ENCODE assay signal across 25 mouse cellular contexts in genomic region chr5:42239806-42240205, GRCm38 (mm10).
DNase-seq lines count a peak whose midpoint lies in the region; ATAC-seq and TF ChIP-seq lines count a peak whose summit lies in the region.
"Had no signal": no experiment of that assay in that cellular context is flagged by ENCODE, and none has a peak within 500 bp of the region (broad histone marks: within the 10 kb centered on the region; RNA-seq: fewer than 3 reads in every experiment).

No protein-coding gene starts in this region.

- peak; percentile 71 for ATAC-seq in frontal cortex, adult (ENCODE audit: low TSS enrichment)
- ATAC-seq in forebrain, embryonic 14.5 days: no peak
- ATAC-seq: activated CD4-positive, CD25-positive, alpha-beta regulatory T cell, adult 4 months; forebrain, embryonic 15.5 days; hindbrain, postnatal 0 days; inflammation-experienced regulatory T-cells, adult 6 months had no signal

- H3K27ac ChIP-seq in left cerebral cortex, adult 2 months: peak overlapping the region; percentile 92
- H3K27ac ChIP-seq in forebrain, embryonic 14.5 days (ENCODE audit: low read depth, low read length): no peak overlapping the region
- H3K27ac ChIP-seq: embryonic facial prominence, embryonic 12.5 days; embryonic facial prominence, embryonic 15.5 days; forebrain, embryonic 15.5 days; heart, adult 2 months; heart, embryonic 10.5 days; heart, embryonic 13.5 days; hindbrain, embryonic 14.5 days; hindbrain, postnatal 0 days had no signal

- intact Hi-C loops in left cerebral cortex, adult 2 months (cut with DNase I): loop anchor here (1.0 kb wide), 1 partner anchor 32 kb away; no protein-coding TSS in a partner anchor
- intact Hi-C loops in left cerebral cortex, postnatal 10 days (cut with DNase I): no loop called here

- no peak overlapping the region for H3K4me2 ChIP-seq in forebrain, embryonic 14.5 days (ENCODE audit: low read length)
- H3K4me2 ChIP-seq: embryonic facial prominence, embryonic 12.5 days; embryonic facial prominence, embryonic 15.5 days; forebrain, embryonic 15.5 days; heart, embryonic 13.5 days; hindbrain, embryonic 14.5 days had no signal

- no peak overlapping the region for H3K4me3 ChIP-seq in left cerebral cortex, adult 2 months
- no peak overlapping the region for H3K4me3 ChIP-seq in forebrain, embryonic 14.5 days (ENCODE audit: low read depth, low read length)
- H3K4me3 ChIP-seq: embryonic facial prominence, embryonic 12.5 days; embryonic facial prominence, embryonic 15.5 days; forebrain, embryonic 15.5 days; heart, adult 2 months; heart, embryonic 10.5 days; heart, embryonic 13.5 days had no signal

- H3K9me3 ChIP-seq in forebrain, embryonic 14.5 days (replicated peaks; ENCODE audit: control insufficient read depth, low read length): no peaks in the 10 kb centered on the region
- H3K9me3 ChIP-seq: embryonic facial prominence, embryonic 12.5 days; embryonic facial prominence, embryonic 15.5 days; forebrain, embryonic 15.5 days; heart, embryonic 10.5 days; heart, embryonic 13.5 days had no signal

- TF ChIP-seq CTCF in left cerebral cortex, adult 2 months (IDR thresholded peaks at IDR 0.05): no peak

- no peaks in the 10 kb centered on the region for H3K27me3 ChIP-seq in forebrain, embryonic 14.5 days (replicated peaks; ENCODE audit: control insufficient read depth, insufficient read depth, low read length)
- H3K27me3 ChIP-seq: embryonic facial prominence, embryonic 12.5 days; embryonic facial prominence, embryonic 15.5 days; forebrain, embryonic 15.5 days; heart, embryonic 13.5 days had no signal

- DNase-seq in frontal cortex, postnatal 10 days (ENCODE audit: low spot score in 2 of 2): no peak
- DNase-seq in left cerebral cortex, adult 2 months (ENCODE audit: extremely low spot score in 1 of 2, low spot score in 2 of 2): no peak
- DNase-seq in left cerebral cortex, postnatal 10 days (ENCODE audit: extremely low spot score in 1 of 2, low spot score in 2 of 2): no peak
- peak; percentile 68 for DNase-seq in brain, adult 2 months (ENCODE audit: low read depth, low spot score)
- DNase-seq in forebrain, embryonic 14.5 days (ENCODE audit: low spot score): no peak
- DNase-seq: adrenal gland, adult 8-10 months; adrenal gland, postnatal 25 days; cerebellum, adult 18-20 months; cerebellum, adult 9-10 months; cerebellum, postnatal 14 days; gastrocnemius, postnatal 10 days; gastrocnemius, postnatal 36 days; heart, adult 2 months; heart, postnatal 14 days; heart, postnatal 4 days had no signal

- H3K9ac ChIP-seq in forebrain, embryonic 14.5 days (ENCODE audit: low read length): no peak overlapping the region
- H3K9ac ChIP-seq: embryonic facial prominence, embryonic 12.5 days; embryonic facial prominence, embryonic 15.5 days; forebrain, embryonic 15.5 days; heart, embryonic 13.5 days; hindbrain, embryonic 14.5 days had no signal

- H3K4me1 ChIP-seq in forebrain, embryonic 14.5 days (ENCODE audit: control insufficient read depth, insufficient read depth, low read length): no peaks in the 10 kb centered on the region
- H3K4me1 ChIP-seq: embryonic facial prominence, embryonic 12.5 days; embryonic facial prominence, embryonic 15.5 days; forebrain, embryonic 15.5 days; heart, embryonic 10.5 days; heart, embryonic 13.5 days had no signal

- no peaks in the 10 kb centered on the region for H3K36me3 ChIP-seq in forebrain, embryonic 14.5 days (ENCODE audit: control insufficient read depth, insufficient read depth, low read length)
- H3K36me3 ChIP-seq: embryonic facial prominence, embryonic 12.5 days; embryonic facial prominence, embryonic 15.5 days; forebrain, embryonic 15.5 days; heart, embryonic 10.5 days; heart, embryonic 13.5 days had no signal
